Mouse (Mus musculus) B cell, adult 67 days (primary cell): ENCODE data around the gene Olfr498. TPM values are rescaled to one million over a fixed set of nuclear protein-coding genes. Genes with fewer than 3 reads are reported as not detected.

Experiments used
- total RNA-seq, 2 experiments: library from RNA; stranded (reverse); gene quantifications; 4 replicates each; pipeline ENCODE4 v1.2.4; 2023

Olfr498 gene
- total RNA-seq: not detected

DNA sequence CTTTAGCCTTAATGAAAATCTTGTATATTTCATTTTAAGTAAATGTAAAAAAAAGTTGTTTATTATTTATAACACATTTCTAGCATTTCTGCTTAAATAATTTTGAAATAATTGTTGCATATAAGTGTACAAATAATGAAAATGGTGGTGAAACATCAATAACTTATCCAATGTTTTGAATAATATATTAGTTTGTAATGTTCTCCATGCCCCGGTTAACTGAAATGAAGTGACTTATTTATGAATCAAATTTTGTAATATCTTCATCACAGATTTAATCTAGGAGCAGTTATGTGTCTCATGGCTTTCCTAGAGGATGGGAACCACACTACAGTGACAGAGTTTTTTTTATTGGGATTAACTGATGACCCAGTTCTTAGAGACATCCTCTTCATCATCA lies at the start of gene Olfr498:
Gene Olfr498 (plus strand): TSS at position 301 of the 400 bp plus-strand sequence.

DNA sequence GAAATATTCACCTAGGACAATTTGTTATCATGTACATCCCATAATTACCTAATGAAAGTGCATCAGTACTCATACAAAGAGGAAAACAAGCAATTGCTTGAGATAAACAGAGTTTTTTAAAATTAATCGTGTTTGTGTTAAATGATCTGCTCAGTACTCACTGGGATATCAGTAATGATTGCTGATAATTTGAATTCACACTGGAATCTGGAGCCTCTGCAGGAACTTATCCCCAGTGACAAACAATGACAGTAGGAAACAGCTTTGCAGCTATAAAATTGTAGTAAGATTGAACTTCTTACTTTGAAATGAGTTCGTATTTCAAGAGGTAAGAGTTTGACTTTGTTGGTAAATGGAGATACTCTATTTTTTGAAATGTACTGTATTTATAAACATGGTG lies 45.0 kb upstream of the Olfr498 start, which contains the start of gene Olfr497:
Gene Olfr497 (plus strand): TSS at position 301 of the 400 bp plus-strand sequence.

Other genes with a start within 250 kb of the Olfr498 start
- gene Olfr488, start 207.0 kb upstream of the Olfr498 start, total RNA-seq: not detected
- gene Olfr490, start 176.4 kb upstream of the Olfr498 start, total RNA-seq: not detected
- not detected for gene Olfr491, start 151.9 kb upstream of the Olfr498 start, total RNA-seq
- gene Olfr492, start 141.7 kb upstream of the Olfr498 start, total RNA-seq: not detected
- not detected for gene Olfr493, start 118.3 kb upstream of the Olfr498 start, total RNA-seq
- gene Olfr494, start 100.0 kb upstream of the Olfr498 start, total RNA-seq: not detected
- gene Olfr495, start 72.2 kb upstream of the Olfr498 start, total RNA-seq: not detected
- gene Olfr497, start 44.9 kb upstream of the Olfr498 start, total RNA-seq: not detected
- not detected for gene Olfr502, start 59.7 kb downstream of the Olfr498 start, total RNA-seq
- gene Olfr503, start 79.2 kb downstream of the Olfr498 start, total RNA-seq: not detected
- not detected for gene Olfr504, start 100.5 kb downstream of the Olfr498 start, total RNA-seq
- not detected for gene Olfr506, start 145.5 kb downstream of the Olfr498 start, total RNA-seq
- not detected for gene Olfr507, start 156.5 kb downstream of the Olfr498 start, total RNA-seq
- not detected for gene Olfr508, start 164.7 kb downstream of the Olfr498 start, total RNA-seq
- under 1 TPM in 1 of 2 experiments, not detected in 1; 0.15 TPM for gene Olfr509, start 186.6 kb downstream of the Olfr498 start, total RNA-seq
- gene Olfr510, start 201.1 kb downstream of the Olfr498 start, total RNA-seq: not detected
- not detected for gene Olfr512, start 248.0 kb downstream of the Olfr498 start, total RNA-seq